Mouse (Mus musculus): ENCODE results near the gene Scfd2.

Gene Scfd2

GRCm38 (mm10) chr5:74531630-74532280 is at the start of gene Scfd2:
Gene Scfd2, minus strand, starts transcription at chr5:74531759.
- peak; percentile 96 to 97 for DNase-seq (ENCODE audit: low read depth in 2 of 2, low spot score in 2 of 2)

DNA sequence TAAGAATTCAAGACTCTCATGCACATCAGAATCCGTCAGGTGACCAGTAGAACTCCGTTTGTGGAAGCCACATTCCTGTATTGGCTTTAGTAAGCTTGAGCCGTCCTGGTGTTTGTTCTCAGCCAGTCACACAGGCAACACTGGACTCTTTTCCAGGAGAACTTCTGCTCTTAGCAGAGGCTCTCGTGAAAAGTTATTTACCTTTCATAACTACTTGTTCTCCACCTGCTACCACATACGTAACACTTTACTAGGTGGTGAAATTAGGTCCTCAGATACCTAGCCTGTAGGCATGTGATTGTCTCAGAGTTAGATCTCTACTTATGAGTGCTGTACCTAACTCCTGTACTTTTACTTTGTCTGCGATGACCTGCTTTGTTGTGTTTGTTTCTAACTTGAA is 40.2 kb upstream of the Scfd2 start:
- no peak for DNase-seq (ENCODE audit: low read depth in 2 of 2, low spot score in 2 of 2)

DNA sequence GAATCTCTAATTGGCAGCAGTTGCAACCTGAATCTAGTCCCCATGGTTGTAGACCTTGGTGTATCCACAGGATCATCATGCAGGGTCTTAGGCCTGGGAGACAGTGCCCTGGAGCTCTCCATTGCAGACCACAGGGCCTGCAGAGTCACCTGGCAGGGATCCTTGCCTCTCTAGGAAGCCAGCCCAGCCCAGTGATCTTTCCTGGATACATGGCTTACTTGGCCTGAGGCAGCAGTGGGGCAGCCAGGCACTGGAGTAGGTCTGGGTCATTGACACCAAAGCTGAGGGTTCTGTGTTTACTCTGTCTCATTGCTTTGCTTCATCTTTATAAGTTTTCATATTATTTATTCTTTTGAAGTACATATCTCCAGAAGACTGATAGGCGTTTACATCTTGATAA is 29.6 kb upstream of the Scfd2 start:
- DNase-seq (ENCODE audit: low read depth in 2 of 2, low spot score in 2 of 2): no peak

- DNase-seq (ENCODE audit: low read depth in 2 of 2, low spot score in 2 of 2): no peak
Observed at GRCm38 (mm10) chr5:74549566-74549965, 18.0 kb upstream of the Scfd2 start.

GRCm38 (mm10) chr5:74545606-74546005 is 14.0 kb upstream of the Scfd2 start:
- no peak for DNase-seq (ENCODE audit: low read depth in 2 of 2, low spot score in 2 of 2)

DNA sequence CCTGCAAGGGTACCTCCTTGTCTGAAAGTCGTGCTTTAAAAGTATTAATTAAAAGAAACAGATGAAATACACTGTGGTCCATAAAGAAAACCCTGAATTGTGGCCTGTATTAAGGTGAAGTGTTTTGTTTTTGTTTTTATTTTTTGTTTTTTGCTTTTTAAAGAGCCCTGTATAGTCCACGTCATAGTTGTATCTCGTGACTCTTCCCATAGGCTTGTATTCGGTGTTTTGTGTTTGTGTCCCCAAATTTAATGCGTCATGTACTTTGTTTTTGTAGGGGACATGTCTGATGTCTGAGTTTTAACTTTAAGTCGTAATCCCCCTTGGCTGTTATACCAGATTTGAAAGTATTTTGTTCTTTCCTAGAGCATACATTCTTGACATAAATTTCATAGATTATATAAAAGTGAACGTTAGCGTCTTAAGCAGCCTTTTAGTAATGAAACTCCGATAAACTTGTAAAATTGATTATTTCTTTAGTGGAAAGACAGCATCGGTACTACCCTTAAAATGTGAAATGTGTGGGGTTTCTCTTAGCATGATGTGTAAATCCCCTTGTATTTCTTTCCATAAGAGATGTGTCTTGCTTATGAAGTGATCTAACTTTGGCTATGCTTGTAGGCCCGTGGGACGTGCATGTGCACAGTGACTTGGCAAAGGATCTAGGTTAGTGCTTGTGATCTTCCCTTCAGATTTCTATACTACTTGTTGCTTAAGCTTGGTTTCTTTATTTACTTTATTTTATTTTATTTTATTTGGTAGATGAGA is 4.8 kb upstream of the Scfd2 start:
- no peak for DNase-seq (ENCODE audit: low read depth in 2 of 2, low spot score in 2 of 2)

DNA sequence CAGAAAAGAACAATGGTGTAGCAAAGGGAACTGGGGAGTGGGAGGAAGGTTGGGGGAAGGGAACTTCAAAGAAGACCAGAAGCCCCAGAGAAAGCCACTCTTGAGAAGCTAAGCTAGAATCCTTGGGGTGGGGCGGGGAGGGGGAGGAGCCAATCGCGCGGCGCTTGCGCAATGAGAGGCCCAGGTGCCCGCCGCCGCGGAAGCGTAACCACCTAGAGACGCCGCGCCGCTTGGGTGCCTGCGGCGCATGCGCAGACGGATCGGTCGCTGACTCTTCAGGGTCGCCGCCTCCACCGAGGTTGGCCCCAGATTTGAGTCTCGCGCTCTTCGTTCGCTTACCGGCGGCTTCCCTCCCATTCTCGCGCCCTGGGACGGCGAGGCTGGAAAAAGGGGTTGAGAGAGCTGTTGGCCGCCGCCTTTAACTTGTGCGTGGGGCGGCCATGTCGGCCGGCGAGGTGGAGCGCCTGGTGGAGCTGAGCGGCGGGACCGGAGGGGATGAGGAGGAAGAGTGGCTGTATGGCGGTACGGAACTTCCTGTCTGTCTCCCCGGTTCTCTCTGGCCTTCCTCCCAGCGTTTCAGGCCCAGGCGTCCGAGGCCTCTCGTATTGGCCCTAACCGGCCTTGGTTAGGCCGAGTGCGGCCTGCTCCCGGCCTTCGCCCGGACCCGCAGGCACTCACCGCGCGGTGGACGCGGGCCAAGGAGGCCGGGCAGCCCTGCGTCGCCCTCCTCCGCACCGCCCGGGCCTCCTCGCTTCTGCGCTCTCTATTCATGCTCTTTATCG is 3.9 kb upstream of the Scfd2 start, which contains the start of gene Fip1l1:
Gene Fip1l1, plus strand, starts transcription at position 210 of the 782 bp plus-strand sequence.
- DNase-seq (ENCODE audit: low read depth in 2 of 2, low spot score in 2 of 2): peak; percentile 86 to 87

DNA sequence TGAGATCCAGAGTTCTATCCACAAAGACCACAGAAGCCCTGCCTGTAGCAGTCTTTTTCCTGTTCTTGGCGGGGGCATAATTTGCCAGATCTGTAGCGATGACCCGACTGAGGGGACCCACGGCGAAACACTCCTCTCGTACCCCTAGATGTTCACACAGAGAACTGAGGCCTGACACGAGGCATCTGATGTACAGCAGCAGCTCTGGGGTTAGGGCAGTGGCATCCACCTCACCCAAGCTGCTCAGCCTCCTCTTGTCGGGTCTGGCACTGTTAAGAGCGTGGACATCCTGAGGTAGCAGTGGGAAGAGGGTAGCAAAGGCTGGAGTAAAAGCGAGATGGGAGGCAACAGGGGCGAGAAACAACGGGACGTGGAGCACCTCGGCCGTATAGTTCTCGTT is 774 bp downstream of the Scfd2 start:
- DNase-seq (ENCODE audit: low read depth in 2 of 2, low spot score in 2 of 2): no peak

- no peak for DNase-seq (ENCODE audit: low read depth in 2 of 2, low spot score in 2 of 2)
Observed at GRCm38 (mm10) chr5:74527025-74527424, 4.5 kb downstream of the Scfd2 start.

GRCm38 (mm10) chr5:74511686-74512085 is 19.9 kb downstream of the Scfd2 start:
- DNase-seq (ENCODE audit: low read depth in 2 of 2, low spot score in 2 of 2): no peak

DNA sequence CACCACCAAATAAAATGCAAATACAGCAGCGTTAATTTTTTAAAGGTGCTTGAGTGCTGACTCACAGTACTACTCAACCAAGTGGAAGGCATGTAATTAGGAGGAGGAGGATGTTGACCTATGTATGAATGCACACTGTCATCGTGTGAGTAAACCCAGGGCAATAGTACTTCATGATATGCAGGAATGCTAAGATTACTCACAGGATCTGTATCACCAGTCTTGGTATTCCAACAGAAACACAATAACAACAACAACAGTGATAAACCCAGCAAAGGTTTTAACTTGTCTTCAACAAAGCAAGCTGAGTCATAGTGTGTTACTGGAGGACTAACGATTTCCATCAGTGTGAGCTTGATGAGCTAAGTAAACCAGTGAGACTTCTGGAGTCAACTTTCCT is 38.9 kb downstream of the Scfd2 start:
- no peak for DNase-seq (ENCODE audit: low read depth in 2 of 2, low spot score in 2 of 2)

- DNase-seq (ENCODE audit: low read depth in 2 of 2, low spot score in 2 of 2): no peak
Observed at GRCm38 (mm10) chr5:74484646-74485045, 46.9 kb downstream of the Scfd2 start.

DNA sequence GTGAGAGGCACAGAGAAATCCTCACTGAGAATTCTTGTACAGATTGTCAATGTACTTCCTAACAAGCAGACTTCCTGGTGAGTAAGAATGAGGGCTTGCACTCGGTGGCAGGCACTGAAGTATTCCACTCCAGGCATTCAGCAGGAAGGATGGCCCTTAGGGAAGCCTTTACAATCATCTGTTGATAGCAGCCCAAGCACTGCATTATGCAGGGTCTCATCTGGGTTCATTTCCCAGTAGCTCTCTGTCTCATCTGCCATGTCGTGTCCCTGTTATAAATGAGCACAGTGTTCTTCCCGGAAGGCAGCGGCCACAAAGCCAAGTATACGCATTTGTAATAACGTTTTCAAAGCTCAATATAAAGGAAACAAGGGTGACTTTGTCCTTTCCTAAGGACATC is 48.9 kb downstream of the Scfd2 start:
- DNase-seq (ENCODE audit: low read depth in 2 of 2, low spot score in 2 of 2): no peak

- DNase-seq (ENCODE audit: low read depth in 2 of 2, low spot score in 2 of 2): no peak
Observed at GRCm38 (mm10) chr5:74482034-74482433, 49.5 kb downstream of the Scfd2 start.

- no peak for DNase-seq (ENCODE audit: low read depth in 2 of 2, low spot score in 2 of 2)
Observed at GRCm38 (mm10) chr5:74480409-74480808, 51.1 kb downstream of the Scfd2 start.

DNA sequence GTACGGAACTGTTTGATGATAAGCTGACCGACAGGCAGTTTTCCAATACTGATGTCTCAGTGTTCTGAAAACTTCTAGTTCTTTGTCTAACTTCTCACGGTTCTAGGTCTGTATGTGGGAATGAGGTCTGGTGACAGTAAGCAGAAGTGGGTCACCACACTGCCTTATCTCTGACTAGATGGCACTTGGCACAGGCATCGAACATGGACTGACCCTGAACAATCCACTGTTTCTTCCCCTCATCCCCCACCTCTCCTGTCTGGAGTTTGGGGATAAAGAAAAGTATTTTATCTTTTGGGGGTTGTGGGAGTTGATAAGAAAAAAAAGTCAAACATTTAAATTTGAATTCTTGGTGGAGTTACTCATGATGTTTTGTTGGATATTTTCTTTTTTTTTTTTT is 51.6 kb downstream of the Scfd2 start:
- DNase-seq (ENCODE audit: low read depth in 2 of 2, low spot score in 2 of 2): no peak

DNA sequence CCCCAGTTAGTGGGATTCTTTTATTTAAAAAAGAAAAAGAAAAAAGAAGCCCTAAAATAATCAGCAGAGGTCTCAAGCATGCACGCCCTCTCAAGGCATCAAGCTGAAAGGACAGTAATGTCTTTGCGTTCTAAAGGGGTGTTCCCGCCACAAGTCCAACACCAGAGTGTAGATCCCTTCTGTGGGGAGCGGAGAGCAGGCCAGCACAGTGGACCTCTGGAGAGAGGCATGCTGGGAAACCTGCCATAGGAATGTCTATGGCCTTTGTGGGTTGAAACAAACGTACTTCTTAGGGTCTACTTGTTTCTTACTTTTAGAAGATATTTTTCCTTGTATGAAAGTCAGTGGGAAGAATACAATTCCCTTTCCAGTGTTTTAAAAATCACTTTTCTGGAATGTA is 52.4 kb downstream of the Scfd2 start:
- DNase-seq (ENCODE audit: low read depth in 2 of 2, low spot score in 2 of 2): no peak

GRCm38 (mm10) chr5:74476551-74476950 is 55.0 kb downstream of the Scfd2 start:
- DNase-seq (ENCODE audit: low read depth in 2 of 2, low spot score in 2 of 2): no peak

GRCm38 (mm10) chr5:74473117-74473516 is 58.4 kb downstream of the Scfd2 start:
- no peak for DNase-seq (ENCODE audit: low read depth in 2 of 2, low spot score in 2 of 2)

DNA sequence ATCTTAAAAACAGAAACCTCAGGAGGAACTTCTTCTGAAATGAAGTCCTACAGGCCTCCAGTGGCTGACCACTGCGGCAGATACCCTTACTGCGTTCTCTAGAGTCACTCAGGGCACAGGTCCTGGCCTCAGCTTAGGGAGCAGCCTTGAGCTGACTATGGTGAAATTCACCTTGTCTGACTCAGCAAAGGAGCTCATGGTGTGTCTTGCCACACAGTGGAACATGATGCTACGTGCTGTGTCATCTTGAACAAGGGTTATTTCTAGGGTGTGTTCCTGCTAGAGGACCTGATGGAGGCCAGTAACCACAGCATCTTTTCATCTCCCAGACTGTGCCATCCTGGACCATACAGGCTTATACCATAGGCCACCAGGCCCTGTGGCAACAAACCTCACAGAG is 60.7 kb downstream of the Scfd2 start:
- DNase-seq (ENCODE audit: low read depth in 2 of 2, low spot score in 2 of 2): no peak

GRCm38 (mm10) chr5:74469620-74470019 is 61.9 kb downstream of the Scfd2 start:
- no peak for DNase-seq (ENCODE audit: low read depth in 2 of 2, low spot score in 2 of 2)

DNA sequence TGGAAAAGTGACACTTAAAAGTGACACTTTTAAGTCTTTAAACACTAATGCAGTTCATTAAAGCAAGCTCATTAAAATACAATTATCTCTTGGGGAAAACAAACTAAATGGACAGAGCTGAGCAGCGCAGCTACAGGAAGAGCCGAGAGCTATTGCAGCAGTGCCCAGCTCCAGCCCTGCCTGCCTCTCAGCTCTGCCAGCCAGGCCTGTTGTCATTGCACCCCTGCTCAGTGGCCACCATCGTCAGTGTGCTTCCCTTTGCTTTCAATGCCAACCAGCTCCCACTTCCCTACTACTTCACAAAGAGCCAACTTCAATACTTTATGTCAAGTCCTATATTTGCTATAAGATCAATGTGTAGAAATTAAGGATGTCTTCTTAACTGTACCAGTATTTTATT is 63.8 kb downstream of the Scfd2 start:
- DNase-seq (ENCODE audit: low read depth in 2 of 2, low spot score in 2 of 2): no peak

All from CD8-positive naive resting alpha-beta T cell, adult 2 months (primary cell).